ENCODE assay signal across 9 mouse cellular contexts in the genomic region with DNA sequence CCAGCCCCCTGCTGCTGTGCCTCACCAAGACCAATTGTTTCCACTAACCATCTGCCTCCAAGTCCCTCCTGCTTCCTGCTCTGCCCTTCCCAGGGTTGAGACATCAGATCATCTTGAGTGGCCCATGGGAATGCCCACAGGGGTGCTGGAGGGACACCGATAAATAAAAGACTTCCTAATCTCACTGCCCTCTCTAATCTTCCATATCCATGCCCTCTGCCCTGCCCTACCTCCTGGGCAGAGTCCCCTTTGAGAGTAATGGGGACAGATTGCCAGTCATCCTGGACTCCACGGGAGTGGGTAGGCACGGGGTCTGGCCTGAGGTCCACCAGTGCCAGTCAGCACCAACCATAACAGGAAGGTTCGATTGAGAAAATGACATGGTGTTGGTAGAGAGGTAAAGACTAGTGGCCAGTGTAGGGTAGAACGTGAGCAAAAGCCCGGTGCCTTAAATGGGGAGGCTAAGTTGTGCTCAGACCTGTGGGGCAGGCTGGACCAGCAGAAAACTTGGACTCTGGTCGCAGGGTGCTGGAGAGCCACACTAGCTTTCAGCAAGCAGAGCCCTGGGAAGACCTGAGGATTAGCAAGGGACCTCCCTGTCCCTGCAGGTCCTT. TPM values are rescaled to one million over a fixed set of nuclear protein-coding genes. Genes with fewer than 3 reads are reported as not detected.
DNase-seq lines count a peak whose midpoint lies in the region; ATAC-seq and TF ChIP-seq lines count a peak whose summit lies in the region.
"Had no signal": no experiment of that assay in that cellular context is flagged by ENCODE, and none has a peak within 500 bp of the region (broad histone marks: within the 10 kb centered on the region; RNA-seq: fewer than 3 reads in every experiment).

No protein-coding gene starts in this region.

- TF ChIP-seq RAD21 in MEL (IDR thresholded peaks at IDR 0.05; ENCODE audit: low read depth, low read length): no peak

- H3K4me3 ChIP-seq in MEL (ENCODE audit: control insufficient read depth in 1 of 2, insufficient read depth in 1 of 2, low read depth in 2 of 2, low read length in 2 of 2): peak overlapping the region; percentile 45 to 54
- H3K4me3 ChIP-seq in hindbrain, embryonic 16.5 days (ENCODE audit: low read length): peak overlapping the region; percentile 36
- H3K4me3 ChIP-seq in midbrain, embryonic 11.5 days (ENCODE audit: low read depth, low read length): no peak overlapping the region

- no peaks in the 10 kb centered on the region for H3K79me2 ChIP-seq in MEL (ENCODE audit: control insufficient read depth, insufficient read depth, low read length, poor library complexity)

- H3K4me2 ChIP-seq in hindbrain, embryonic 16.5 days (ENCODE audit: low read length): peak overlapping the region; percentile 71
- peak overlapping the region; percentile 47 for H3K4me2 ChIP-seq in midbrain, embryonic 11.5 days

- TF ChIP-seq CTCF in MEL (IDR thresholded peaks at IDR 0.05 in 2 of 3, conservative IDR thresholded peaks at IDR 0.05 in 1 of 3; ENCODE audit: control insufficient read depth in 1 of 3, insufficient read depth in 1 of 3, low read depth in 2 of 3, low read length in 3 of 3, poor library complexity in 1 of 3, severe bottlenecking in 1 of 3): no peak

- peaks cover 0 to 6% of the 10 kb centered on the region in 2 experiments; a peak in 2 of 4 replicates for H3K36me3 ChIP-seq in MEL (ENCODE audit: control insufficient read depth in 1 of 2, insufficient read depth in 2 of 2, low read length in 2 of 2)
- no peaks in the 10 kb centered on the region for H3K36me3 ChIP-seq in hindbrain, embryonic 16.5 days (ENCODE audit: control insufficient read depth, insufficient read depth, low read length)
- no peaks in the 10 kb centered on the region for H3K36me3 ChIP-seq in midbrain, embryonic 11.5 days (ENCODE audit: control insufficient read depth, insufficient read depth, low read length)

- no peak overlapping the region for H3K9ac ChIP-seq in MEL (ENCODE audit: control insufficient read depth, low read depth, low read length, poor library complexity, severe bottlenecking)
- no peak overlapping the region for H3K9ac ChIP-seq in hindbrain, embryonic 16.5 days (ENCODE audit: low read depth, low read length)
- H3K9ac ChIP-seq in midbrain, embryonic 11.5 days (ENCODE audit: low read length): 0 out of 2 replicates have a peak overlapping the region, but pooled peaks have one; percentile 34

- TF ChIP-seq EP300 in MEL (IDR thresholded peaks at IDR 0.05; ENCODE audit: low read depth in 1 of 2, low read length in 2 of 2): no peak

- no peaks in the 10 kb centered on the region for H3K27me3 ChIP-seq in MEL (ENCODE audit: control insufficient read depth in 1 of 2, insufficient read depth in 2 of 2, low read length in 2 of 2)
- peaks cover 11% of the 10 kb centered on the region for H3K27me3 ChIP-seq in hindbrain, embryonic 16.5 days (replicated peaks; ENCODE audit: control insufficient read depth, insufficient read depth, low read length)
- peaks cover 11% of the 10 kb centered on the region for H3K27me3 ChIP-seq in midbrain, embryonic 11.5 days (ENCODE audit: control insufficient read depth, insufficient read depth, low read length)

- WGBS in hindbrain, embryonic 16.5 days: 50% methylated on average over 7 of the region's 7 CpGs
- 25% methylated on average over 7 of the region's 7 CpGs for WGBS in midbrain, embryonic 11.5 days

- peaks cover 0 to 28% of the 10 kb centered on the region in 2 experiments; a peak in 3 of 4 replicates for H3K4me1 ChIP-seq in MEL (ENCODE audit: control insufficient read depth in 1 of 2, insufficient read depth in 2 of 2, low read length in 2 of 2)
- H3K4me1 ChIP-seq in hindbrain, embryonic 16.5 days (ENCODE audit: control insufficient read depth, insufficient read depth, low read depth, low read length): peaks cover 9% of the 10 kb centered on the region
- H3K4me1 ChIP-seq in midbrain, embryonic 11.5 days (ENCODE audit: control insufficient read depth, insufficient read depth, low read length): peaks cover 2% of the 10 kb centered on the region

- DNase-seq in cerebellum, adult 9-11 months: peak; percentile 40
- DNase-seq in MEL (ENCODE audit: low read depth, low spot score): peak; percentile 24
- DNase-seq in midbrain, embryonic 11.5 days (ENCODE audit: low spot score, missing footprints): no peak
- DNase-seq in ovary, adult 18-20 months (ENCODE audit: low spot score): no peak
- no peak for DNase-seq in adipocyte (ENCODE audit: low spot score)
- no peak for DNase-seq in layer of hippocampus, postnatal 14 days (ENCODE audit: low spot score in 2 of 2)
- DNase-seq: kidney, adult 2 months had no signal

- no peak overlapping the region for H3K27ac ChIP-seq in MEL (ENCODE audit: control insufficient read depth, low read depth, low read length)
- no peak overlapping the region for H3K27ac ChIP-seq in hindbrain, embryonic 16.5 days (ENCODE audit: low read depth, low read length)
- H3K27ac ChIP-seq in midbrain, embryonic 11.5 days (ENCODE audit: low read depth, low read length): no peak overlapping the region

- no peaks in the 10 kb centered on the region for H3K9me3 ChIP-seq in MEL (replicated peaks; ENCODE audit: insufficient read depth, low read length)
- no peaks in the 10 kb centered on the region for H3K9me3 ChIP-seq in hindbrain, embryonic 16.5 days (ENCODE audit: control insufficient read depth, low read length)
- no peaks in the 10 kb centered on the region for H3K9me3 ChIP-seq in midbrain, embryonic 11.5 days (ENCODE audit: control insufficient read depth, low read length)

- ATAC-seq in cerebellum, adult (ENCODE audit: insufficient number of reproducible peaks, low FRiP score, low TSS enrichment): no peak
- ATAC-seq in hindbrain, embryonic 16.5 days: 0 out of 2 replicates have a peak, but pooled peaks have one; percentile 11
- ATAC-seq in midbrain, embryonic 11.5 days (ENCODE audit: low FRiP score): no peak

- TF ChIP-seq POLR2A in MEL (IDR thresholded peaks at IDR 0.05; ENCODE audit: control insufficient read depth in 1 of 2, insufficient read depth in 1 of 2, low read depth in 1 of 2, low read length in 2 of 2, poor library complexity in 1 of 2): no peak

TF ChIP-seq in MEL, 35 proteins besides CTCF, POLR2A, EP300 and RAD21:
- TF ChIP-seq CHD2 (IDR thresholded peaks at IDR 0.05; ENCODE audit: low read length): no peak
- peak; percentile 12; the same call in 1 of the 2 replicates for TF ChIP-seq GATA1 (IDR thresholded peaks at IDR 0.05; ENCODE audit: low read depth, low read length)
TF ChIP-seq in MEL: peak in this region for 1.

RNA-seq across cellular contexts. Expression of a gene that starts 0.5 kb away (rescaled TPM):
- 1.5 TPM in 2 replicates for total RNA-seq in MEL (2012; rRNA removed)
- under 1 TPM in 1 of 2 experiments, not detected in 1; 0.63 TPM for polyA plus RNA-seq in MEL (2012; ENCODE audit: insufficient read depth in 1 of 2, insufficient read length in 2 of 2, low read depth in 1 of 2, low replicate concordance in 2 of 2, missing spikeins in 1 of 2)
- 0.10 and 0.31 TPM in 2 replicates for polyA plus RNA-seq in hindbrain, embryonic 16.5 days (2015; fragmentation: Nextera tagmentation; extraction: Ambion mirVana)
- 0.07 and 0.17 TPM in 2 replicates for polyA plus RNA-seq in midbrain, embryonic 11.5 days (2014; fragmentation: Nextera tagmentation; extraction: Ambion mirVana)
- total RNA-seq in layer of hippocampus, postnatal 14 days (2021): under 1 TPM; 0.36 to 0.41 TPM

RNA-seq across cellular contexts. Expression of a gene that starts 12.1 kb away (rescaled TPM):
- total RNA-seq in MEL (2012; rRNA removed): not detected in 2 replicates
- under 1 TPM in 1 of 2 experiments, not detected in 1; 0.10 TPM for polyA plus RNA-seq in MEL (2012; ENCODE audit: insufficient read depth in 1 of 2, insufficient read length in 2 of 2, low read depth in 1 of 2, low replicate concordance in 2 of 2, missing spikeins in 1 of 2)
- polyA plus RNA-seq in hindbrain, embryonic 16.5 days (2015; fragmentation: Nextera tagmentation; extraction: Ambion mirVana): 3.4 and 4.2 TPM in 2 replicates
- polyA plus RNA-seq in midbrain, embryonic 11.5 days (2014; fragmentation: Nextera tagmentation; extraction: Ambion mirVana): 0.14 and 0.57 TPM in 2 replicates
- 1 to 10 TPM; 2.5 to 3.1 TPM for total RNA-seq in layer of hippocampus, postnatal 14 days (2021)

RNA-seq across cellular contexts. Expression of a gene that starts 19.8 kb away (rescaled TPM):
- total RNA-seq in MEL (2012; rRNA removed): 23.5 and 23.7 TPM in 2 replicates
- polyA plus RNA-seq in MEL (2012; ENCODE audit: insufficient read depth in 1 of 2, insufficient read length in 2 of 2, low read depth in 1 of 2, low replicate concordance in 2 of 2, missing spikeins in 1 of 2): 10 to 100 TPM in 1 of 2 experiments, not detected in 1; 56.3 TPM
- 20.0 and 24.0 TPM in 2 replicates for polyA plus RNA-seq in hindbrain, embryonic 16.5 days (2015; fragmentation: Nextera tagmentation; extraction: Ambion mirVana)
- 79.2 and 89.1 TPM in 2 replicates for polyA plus RNA-seq in midbrain, embryonic 11.5 days (2014; fragmentation: Nextera tagmentation; extraction: Ambion mirVana)
- 1 to 10 TPM; 5.1 to 5.3 TPM for total RNA-seq in layer of hippocampus, postnatal 14 days (2021)

RNA-seq across cellular contexts. Expression of a gene that starts 27.5 kb away (rescaled TPM):
- total RNA-seq in MEL (2012; rRNA removed): not detected in 2 replicates
- polyA plus RNA-seq in MEL (2012; ENCODE audit: insufficient read depth in 1 of 2, insufficient read length in 2 of 2, low read depth in 1 of 2, low replicate concordance in 2 of 2, missing spikeins in 1 of 2): not detected
- polyA plus RNA-seq in hindbrain, embryonic 16.5 days (2015; fragmentation: Nextera tagmentation; extraction: Ambion mirVana): 16.7 and 20.3 TPM in 2 replicates
- polyA plus RNA-seq in midbrain, embryonic 11.5 days (2014; fragmentation: Nextera tagmentation; extraction: Ambion mirVana): 1.0 and 1.4 TPM in 2 replicates
- total RNA-seq in layer of hippocampus, postnatal 14 days (2021): 10 to 100 TPM; 89.4 to 94.8 TPM

RNA-seq across cellular contexts. Expression of a gene that starts 50.0 kb away (rescaled TPM):
- not detected in 2 replicates for total RNA-seq in MEL (2012; rRNA removed)
- not detected for polyA plus RNA-seq in MEL (2012; ENCODE audit: insufficient read depth in 1 of 2, insufficient read length in 2 of 2, low read depth in 1 of 2, low replicate concordance in 2 of 2, missing spikeins in 1 of 2)
- 321 and 348 TPM in 2 replicates for polyA plus RNA-seq in hindbrain, embryonic 16.5 days (2015; fragmentation: Nextera tagmentation; extraction: Ambion mirVana)
- polyA plus RNA-seq in midbrain, embryonic 11.5 days (2014; fragmentation: Nextera tagmentation; extraction: Ambion mirVana): 163 and 169 TPM in 2 replicates
- total RNA-seq in layer of hippocampus, postnatal 14 days (2021): 100 to 1,000 TPM; 583 to 613 TPM

Comparison
In these comparisons a context has a peak if more than half of its experiments do, and no peak if none do; other contexts are left out.
1. DNase-seq: peak in cerebellum, adult 9-11 months (single experiment) and MEL (single experiment); none in midbrain, embryonic 11.5 days (single experiment), ovary, adult 18-20 months (single experiment), adipocyte (single experiment) and layer of hippocampus, postnatal 14 days (0 of 2).